ENCODE assay signal across 8 mouse cellular contexts in genomic region chr1:134045971-134046370, GRCm38 (mm10). TPM values are rescaled to one million over a fixed set of nuclear protein-coding genes. Genes with fewer than 3 reads are reported as not detected.
DNase-seq lines count a peak whose midpoint lies in the region; ATAC-seq lines count a peak whose summit lies in the region.

No protein-coding gene starts in this region.

- no peaks in the 10 kb centered on the region for H3K27me3 ChIP-seq in intestine, embryonic 15.5 days (replicated peaks)
- no peaks in the 10 kb centered on the region for H3K27me3 ChIP-seq in midbrain, embryonic 11.5 days (ENCODE audit: control insufficient read depth, insufficient read depth, low read length)
- no peaks in the 10 kb centered on the region for H3K27me3 ChIP-seq in stomach, embryonic 14.5 days (ENCODE audit: control insufficient read depth, insufficient read depth, low read length)

- ATAC-seq in intestine, embryonic 15.5 days: peak; percentile 75
- peak; percentile 78 for ATAC-seq in midbrain, embryonic 11.5 days (ENCODE audit: low FRiP score)
- ATAC-seq in stomach, embryonic 14.5 days (ENCODE audit: insufficient number of reproducible peaks, insufficient read depth, low FRiP score, low read depth): peak; percentile 76

- peak overlapping the region; percentile 54 for H3K4me2 ChIP-seq in intestine, embryonic 15.5 days (replicated peaks)
- peak overlapping the region; percentile 41 for H3K4me2 ChIP-seq in midbrain, embryonic 11.5 days
- peak overlapping the region; percentile 35 for H3K4me2 ChIP-seq in stomach, embryonic 14.5 days (replicated peaks; ENCODE audit: low read depth, low read length)

- WGBS in intestine, embryonic 15.5 days: 4% methylated on average over 9 of the region's 9 CpGs
- 7% methylated on average over 9 of the region's 9 CpGs for WGBS in midbrain, embryonic 11.5 days
- 7% methylated on average over 9 of the region's 9 CpGs for WGBS in stomach, embryonic 14.5 days

- intact Hi-C loops in left cerebral cortex, postnatal 4 days (cut with DNase I): loop anchor here (2.0 to 10.0 kb wide), 2 partner anchors 133 to 411 kb away; no protein-coding TSS in a partner anchor

- H3K4me1 ChIP-seq in intestine, embryonic 15.5 days (replicated peaks): no peaks in the 10 kb centered on the region
- peaks cover 8% of the 10 kb centered on the region for H3K4me1 ChIP-seq in midbrain, embryonic 11.5 days (ENCODE audit: control insufficient read depth, insufficient read depth, low read length)
- H3K4me1 ChIP-seq in stomach, embryonic 14.5 days (ENCODE audit: control insufficient read depth, insufficient read depth, low read length): peaks cover 6% of the 10 kb centered on the region; the same call in 1 of the 2 replicates

- H3K9me3 ChIP-seq in intestine, embryonic 15.5 days: no peaks in the 10 kb centered on the region
- no peaks in the 10 kb centered on the region for H3K9me3 ChIP-seq in midbrain, embryonic 11.5 days (ENCODE audit: control insufficient read depth, low read length)
- H3K9me3 ChIP-seq in stomach, embryonic 14.5 days (ENCODE audit: control insufficient read depth, low read depth, low read length): no peaks in the 10 kb centered on the region

- H3K27ac ChIP-seq in intestine, embryonic 15.5 days: no peak overlapping the region
- no peak overlapping the region for H3K27ac ChIP-seq in midbrain, embryonic 11.5 days (ENCODE audit: low read depth, low read length)
- H3K27ac ChIP-seq in stomach, embryonic 14.5 days (ENCODE audit: low read length): no peak overlapping the region

- peak; percentile 81 for DNase-seq in layer of hippocampus, adult 11-12 months (ENCODE audit: low spot score)
- no peak for DNase-seq in layer of hippocampus, adult 9-10 months (ENCODE audit: low spot score)
- DNase-seq in embryo, embryonic 11 days: peak; percentile 87
- DNase-seq in gastrocnemius, postnatal 4 days (ENCODE audit: low spot score in 2 of 2): peak; percentile 64 to 74
- peak; percentile 82 for DNase-seq in left cerebral cortex, postnatal 4 days
- peak; percentile 98 for DNase-seq in midbrain, embryonic 11.5 days (ENCODE audit: low spot score, missing footprints)

- H3K4me3 ChIP-seq in intestine, embryonic 15.5 days (replicated peaks): no peak overlapping the region
- H3K4me3 ChIP-seq in midbrain, embryonic 11.5 days (ENCODE audit: low read depth, low read length): peak overlapping the region; percentile 20
- H3K4me3 ChIP-seq in stomach, embryonic 14.5 days (ENCODE audit: low read depth, low read length): no peak overlapping the region

- no peaks in the 10 kb centered on the region for H3K36me3 ChIP-seq in intestine, embryonic 15.5 days
- H3K36me3 ChIP-seq in midbrain, embryonic 11.5 days (ENCODE audit: control insufficient read depth, insufficient read depth, low read length): no peaks in the 10 kb centered on the region
- no peaks in the 10 kb centered on the region for H3K36me3 ChIP-seq in stomach, embryonic 14.5 days (ENCODE audit: control insufficient read depth, insufficient read depth, low read length)

- H3K9ac ChIP-seq in intestine, embryonic 15.5 days: no peak overlapping the region
- H3K9ac ChIP-seq in midbrain, embryonic 11.5 days (ENCODE audit: low read length): peak overlapping the region; percentile 51
- H3K9ac ChIP-seq in stomach, embryonic 14.5 days (replicated peaks; ENCODE audit: low read depth, low read length): peak overlapping the region; percentile 10; the same call in 1 of the 2 replicates

RNA-seq across cellular contexts. Expression of gene Fmod, which starts 8.9 kb away (rescaled TPM):
- 100 to 1,000 TPM; 108 to 184 TPM for total RNA-seq in gastrocnemius, postnatal 4 days (2021)
- 8.5 and 9.2 TPM in 2 replicates for polyA plus RNA-seq in intestine, embryonic 15.5 days (2015; fragmentation: Nextera tagmentation; extraction: Ambion mirVana)
- total RNA-seq in left cerebral cortex, postnatal 4 days (2021): 10 to 100 TPM; 19.0 to 20.0 TPM
- 5.7 and 6.8 TPM in 2 replicates for polyA plus RNA-seq in midbrain, embryonic 11.5 days (2014; fragmentation: Nextera tagmentation; extraction: Ambion mirVana)
- polyA plus RNA-seq in stomach, embryonic 14.5 days (2014; fragmentation: Nextera tagmentation; extraction: Ambion mirVana): 7.2 and 7.6 TPM in 2 replicates

RNA-seq across cellular contexts. Expression of gene Btg2, which starts 32.9 kb away (rescaled TPM):
- total RNA-seq in gastrocnemius, postnatal 4 days (2021): 10 to 100 TPM; 22.4 to 26.7 TPM
- polyA plus RNA-seq in intestine, embryonic 15.5 days (2015; fragmentation: Nextera tagmentation; extraction: Ambion mirVana): 41.0 and 41.3 TPM in 2 replicates
- total RNA-seq in left cerebral cortex, postnatal 4 days (2021): 1 to 10 TPM; 7.9 to 8.1 TPM
- 150 and 153 TPM in 2 replicates for polyA plus RNA-seq in midbrain, embryonic 11.5 days (2014; fragmentation: Nextera tagmentation; extraction: Ambion mirVana)
- 55.5 and 61.4 TPM in 2 replicates for polyA plus RNA-seq in stomach, embryonic 14.5 days (2014; fragmentation: Nextera tagmentation; extraction: Ambion mirVana)
